Mouse (Mus musculus) hindbrain, embryonic 12.5 days (tissue): ENCODE data around the gene Gm20075. TPM values are rescaled to one million over a fixed set of nuclear protein-coding genes. Genes with fewer than 3 reads are reported as not detected.
"Not testable (repeated sequence)": the region's sequence is repeated elsewhere in the genome, so short reads cannot be mapped to it uniquely, and the experiment has no call there.

Experiments used
- ATAC-seq: fragments of 200-750 bp; cut with Nextera tagmentation; 2 replicates; pipeline ENCODE4 v1.8.0; 2017; ENCODE audit warnings: moderate TSS enrichment; ENCODE audit not compliant: low FRiP score
- H3K27ac ChIP-seq: fragments of 300-500 bp; sonication (generic); 2 replicates; pipeline ENCODE4 v1.5.1; 2016; ENCODE audit warnings: mild to moderate bottlenecking
- H3K27me3 ChIP-seq: fragments of 300-500 bp; sonication (generic); 2 replicates; pipeline ENCODE4 v1.6.1; 2016; ENCODE audit warnings: mild to moderate bottlenecking
- H3K36me3 ChIP-seq: fragments of 300-500 bp; sonication (generic); 2 replicates; pipeline ENCODE4 v1.6.1; 2016; ENCODE audit warnings: mild to moderate bottlenecking
- H3K4me1 ChIP-seq: fragments of 300-500 bp; sonication (generic); 2 replicates; pipeline ENCODE4 v1.6.1; 2016
- H3K4me2 ChIP-seq: fragments of 300-500 bp; sonication (generic); replicated peaks from 2 replicates; pipeline ENCODE4 v1.6.1; 2016; ENCODE audit warnings: mild to moderate bottlenecking
- H3K4me3 ChIP-seq: fragments of 300-500 bp; sonication (generic); 2 replicates; pipeline ENCODE4 v1.5.1; 2016; ENCODE audit warnings: mild to moderate bottlenecking
- H3K9ac ChIP-seq: fragments of 300-500 bp; sonication (generic); 2 replicates; pipeline ENCODE4 v1.6.1; 2016; ENCODE audit warnings: mild to moderate bottlenecking, moderate library complexity
- H3K9me3 ChIP-seq: fragments of 300-500 bp; sonication (generic); replicated peaks from 2 replicates; pipeline ENCODE4 v1.6.1; 2016; ENCODE audit warnings: mild to moderate bottlenecking
- WGBS: fragments of 180-500 bp; shearing (Covaris S2); methylation state at CpG from one replicate; pipeline ENCODE4 v1.1.7; 2016; 5-methylcytosine and 5-hydroxymethylcytosine counted together
- polyA plus RNA-seq: library from polyadenylated mRNA; unstranded; fragments of >200 nt; fragmentation: Nextera tagmentation; extraction: Ambion mirVana; gene quantifications from 2 replicates; pipeline ENCODE4 v1.2.1, GENCODE M21; 2016

Gene Gm20075
- polyA plus RNA-seq, result 27.6 and 32.0 TPM in 2 replicates

GRCm38 (mm10) chr13:96081276-96081675 is at the start of gene Gm20075:
Gene Gm20075, minus strand, starts transcription at chr13:96081376.
- H3K9ac ChIP-seq, H3K4me3 ChIP-seq, H3K36me3 ChIP-seq, ATAC-seq, H3K4me1 ChIP-seq, H3K27me3 ChIP-seq, H3K9me3 ChIP-seq, H3K4me2 ChIP-seq, H3K27ac ChIP-seq: not testable (repeated sequence)
- 91% methylated on average over 3 of the region's 3 CpGs for WGBS

- H3K9ac ChIP-seq, result no peak overlapping the region
- peak overlapping the region; percentile 90; the same call in 1 of the 2 replicates for H3K4me2 ChIP-seq
- no peak overlapping the region for H3K4me3 ChIP-seq
- no peaks in the 10 kb centered on the region for H3K9me3 ChIP-seq
- H3K4me1 ChIP-seq, result peaks cover 23% of the 10 kb centered on the region; the same call in 1 of the 2 replicates
- peaks cover 60% of the 10 kb centered on the region for H3K27me3 ChIP-seq
- 81% methylated on average over 3 of the region's 3 CpGs for WGBS
- H3K36me3 ChIP-seq, result no peaks in the 10 kb centered on the region
- no peak for ATAC-seq
- H3K27ac ChIP-seq, result peak overlapping the region; percentile 52; the same call in 1 of the 2 replicates
Measured at GRCm38 (mm10) chr13:96129081-96129480, 47.9 kb upstream of the Gm20075 start.

DNA sequence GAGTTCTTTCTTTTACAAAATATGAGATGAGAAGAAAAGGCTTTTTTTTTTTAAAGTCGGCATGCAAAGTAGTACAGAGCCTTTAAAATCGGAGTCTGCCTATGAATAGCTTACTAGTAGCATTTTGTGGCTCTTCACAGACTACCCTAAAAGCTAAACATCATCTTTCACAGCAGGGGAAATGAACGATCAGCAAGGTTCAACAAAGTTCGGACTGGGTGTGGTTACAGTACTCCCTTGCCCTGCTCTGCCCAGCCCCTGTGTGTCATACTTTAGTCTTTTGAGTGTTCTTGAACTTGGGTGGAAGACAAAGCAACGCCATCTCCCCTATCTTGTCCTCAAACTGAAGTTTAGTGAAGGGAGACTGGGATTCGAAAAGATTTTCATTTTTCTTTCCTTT is 45.5 kb upstream of the Gm20075 start:
- no peak for ATAC-seq
- 83% methylated on average over 6 of the region's 6 CpGs for WGBS
- H3K27me3 ChIP-seq, result peaks cover 38% of the 10 kb centered on the region
- no peak overlapping the region for H3K4me3 ChIP-seq
- H3K27ac ChIP-seq, result no peak overlapping the region
- H3K9me3 ChIP-seq, result no peaks in the 10 kb centered on the region
- H3K4me2 ChIP-seq, result no peak overlapping the region
- H3K4me1 ChIP-seq, result peaks cover 11% of the 10 kb centered on the region; the same call in 1 of the 2 replicates
- no peaks in the 10 kb centered on the region for H3K36me3 ChIP-seq
- H3K9ac ChIP-seq, result no peak overlapping the region

DNA sequence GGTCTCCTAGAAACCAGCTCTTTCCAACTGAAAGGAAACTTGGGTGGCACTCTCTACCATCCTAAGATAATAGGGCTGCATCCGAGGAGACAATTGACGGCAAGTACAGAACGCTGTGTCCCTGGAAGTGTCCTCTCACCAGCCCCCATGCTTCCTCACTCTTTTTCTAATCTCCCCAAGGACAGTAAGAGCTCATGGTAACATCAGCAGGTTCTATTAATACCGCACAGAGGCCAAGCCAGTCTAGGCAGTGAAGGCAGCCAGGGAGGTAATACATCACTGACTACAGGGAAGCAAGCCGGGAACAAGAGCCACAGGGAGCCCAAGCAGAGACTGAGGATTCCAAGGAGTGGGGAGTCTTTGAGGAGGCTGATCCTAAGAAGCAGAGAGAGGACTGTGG is 43.8 kb upstream of the Gm20075 start:
- Histone ChIP-seq H3K9ac (no peak overlapping the region), H3K27ac (no peak overlapping the region), H3K36me3 (no peaks in the 10 kb centered on the region), H3K9me3 (no peaks in the 10 kb centered on the region), H3K4me2 (no peak overlapping the region), H3K4me3 (no peak overlapping the region), H3K4me1 (0 out of 2 replicates have a peak, but pooled peaks cover under 1% of the 10 kb centered on the region), H3K27me3 (peaks cover 23% of the 10 kb centered on the region)
- no peak for ATAC-seq
- WGBS, result 64% methylated on average over 5 of the region's 5 CpGs

DNA sequence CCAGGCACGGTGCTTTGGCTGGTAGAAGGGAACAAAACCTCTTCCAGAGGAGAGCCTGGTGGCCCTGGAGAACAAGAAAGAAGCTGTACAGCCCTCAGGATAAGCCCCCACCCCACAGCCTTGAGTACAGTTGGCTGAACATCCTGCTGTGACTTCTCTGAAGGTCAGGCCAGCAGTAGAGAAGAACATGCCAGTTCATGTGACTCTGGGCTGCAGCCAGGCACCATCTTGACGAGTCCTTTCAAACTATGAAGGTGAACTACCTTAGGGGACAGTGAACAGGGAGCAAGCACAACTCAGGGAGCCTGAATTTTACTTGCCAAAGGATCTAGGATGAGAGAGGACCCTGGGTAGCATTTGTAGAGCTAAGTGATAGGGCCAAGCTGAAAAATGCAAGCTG is 31.5 kb upstream of the Gm20075 start:
- H3K9ac ChIP-seq, result no peak overlapping the region
- H3K36me3 ChIP-seq, result no peaks in the 10 kb centered on the region
- H3K4me2 ChIP-seq, result no peak overlapping the region
- H3K4me1 ChIP-seq, result no peaks in the 10 kb centered on the region
- no peak overlapping the region for H3K4me3 ChIP-seq
- WGBS, result 74% methylated on average over 2 of the region's 2 CpGs
- H3K27ac ChIP-seq, result no peak overlapping the region
- no peaks in the 10 kb centered on the region for H3K9me3 ChIP-seq
- H3K27me3 ChIP-seq, result no peaks in the 10 kb centered on the region
- ATAC-seq, result no peak

DNA sequence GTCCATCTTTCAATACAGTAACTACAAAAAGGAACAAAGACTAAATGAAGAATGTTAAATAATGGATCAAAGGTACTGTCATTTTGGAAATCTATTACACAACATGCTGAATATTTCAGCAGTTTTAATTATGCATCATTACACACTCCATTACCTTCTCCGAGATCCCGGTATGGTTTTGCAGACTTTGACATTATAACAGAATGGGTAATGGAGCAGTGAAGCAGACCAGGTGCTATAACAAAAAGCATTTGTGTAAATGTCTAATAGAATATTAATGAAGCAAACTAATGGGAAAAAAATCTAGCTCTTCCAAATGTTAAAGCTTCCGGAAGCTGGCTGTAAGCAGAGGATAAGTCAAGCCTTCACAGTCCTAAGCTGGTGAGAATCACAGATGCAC is 29.6 kb upstream of the Gm20075 start:
- Histone ChIP-seq H3K9ac (no peak overlapping the region), H3K27ac (peak overlapping the region; percentile 9; the same call in 1 of the 2 replicates), H3K4me1 (no peaks in the 10 kb centered on the region), H3K4me2 (no peak overlapping the region), H3K9me3 (no peaks in the 10 kb centered on the region), H3K4me3 (no peak overlapping the region), H3K27me3 (no peaks in the 10 kb centered on the region), H3K36me3 (no peaks in the 10 kb centered on the region)
- 0 out of 2 replicates have a peak, but pooled peaks have one; percentile 52 for ATAC-seq
- WGBS, result 43% methylated on average over 3 of the region's 3 CpGs

- no peak for ATAC-seq
- Histone ChIP-seq H3K27me3 (no peaks in the 10 kb centered on the region), H3K9me3 (no peaks in the 10 kb centered on the region), H3K9ac (no peak overlapping the region), H3K4me3 (no peak overlapping the region), H3K4me2 (no peak overlapping the region), H3K27ac (no peak overlapping the region), H3K36me3 (no peaks in the 10 kb centered on the region), H3K4me1 (no peaks in the 10 kb centered on the region)
- WGBS, result 85% methylated on average over 4 of the region's 4 CpGs
Measured at GRCm38 (mm10) chr13:96106367-96106766, 25.2 kb upstream of the Gm20075 start.

- Histone ChIP-seq H3K36me3 (no peaks in the 10 kb centered on the region), H3K4me1 (no peaks in the 10 kb centered on the region), H3K4me3 (no peak overlapping the region), H3K4me2 (no peak overlapping the region), H3K9me3 (no peaks in the 10 kb centered on the region), H3K27ac (no peak overlapping the region), H3K27me3 (no peaks in the 10 kb centered on the region), H3K9ac (no peak overlapping the region)
- WGBS, result 70% methylated on average over 4 of the region's 4 CpGs
- ATAC-seq, result no peak
Measured at GRCm38 (mm10) chr13:96090929-96091328, 9.8 kb upstream of the Gm20075 start.

DNA sequence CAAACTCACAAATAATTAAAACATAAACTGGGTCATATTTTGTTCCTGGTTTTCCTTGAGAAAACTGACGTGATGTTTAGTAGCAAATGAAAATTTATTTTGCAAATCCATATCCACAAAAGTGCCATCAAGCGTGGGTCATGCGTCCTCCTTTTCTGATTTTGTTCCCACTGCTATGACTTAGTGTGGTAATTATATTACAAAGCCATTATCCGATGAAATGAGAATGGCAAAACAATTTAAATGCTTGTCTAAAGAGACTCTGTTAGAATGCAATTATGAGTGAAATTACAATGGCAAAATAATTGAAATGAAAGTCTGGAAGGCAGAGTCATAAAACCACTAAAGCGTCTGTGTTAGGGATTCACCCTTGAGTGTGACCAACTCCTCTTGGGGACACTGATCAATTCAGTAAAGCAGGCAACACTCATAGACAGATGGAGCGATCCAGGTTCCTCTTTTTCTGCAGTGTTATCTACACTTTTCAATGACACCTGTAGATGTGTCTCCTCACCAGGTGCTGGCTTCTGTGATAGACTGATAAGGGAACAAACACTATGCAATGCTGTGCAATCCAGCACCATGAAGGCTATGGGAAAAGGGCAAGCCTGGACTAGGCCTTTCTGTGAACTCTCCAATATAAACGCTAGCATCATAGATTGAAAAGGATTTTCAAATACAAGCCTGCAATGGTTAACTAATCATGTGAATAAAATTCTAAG is 4.6 kb upstream of the Gm20075 start:
- no peaks in the 10 kb centered on the region for H3K9me3 ChIP-seq
- no peak overlapping the region for H3K4me3 ChIP-seq
- no peaks in the 10 kb centered on the region for H3K36me3 ChIP-seq
- H3K9ac ChIP-seq, result no peak overlapping the region
- H3K4me2 ChIP-seq, result no peak overlapping the region
- no peaks in the 10 kb centered on the region for H3K4me1 ChIP-seq
- no peaks in the 10 kb centered on the region for H3K27me3 ChIP-seq
- no peak overlapping the region for H3K27ac ChIP-seq
- 88% methylated on average over 7 of the region's 7 CpGs for WGBS
- no peak for ATAC-seq

DNA sequence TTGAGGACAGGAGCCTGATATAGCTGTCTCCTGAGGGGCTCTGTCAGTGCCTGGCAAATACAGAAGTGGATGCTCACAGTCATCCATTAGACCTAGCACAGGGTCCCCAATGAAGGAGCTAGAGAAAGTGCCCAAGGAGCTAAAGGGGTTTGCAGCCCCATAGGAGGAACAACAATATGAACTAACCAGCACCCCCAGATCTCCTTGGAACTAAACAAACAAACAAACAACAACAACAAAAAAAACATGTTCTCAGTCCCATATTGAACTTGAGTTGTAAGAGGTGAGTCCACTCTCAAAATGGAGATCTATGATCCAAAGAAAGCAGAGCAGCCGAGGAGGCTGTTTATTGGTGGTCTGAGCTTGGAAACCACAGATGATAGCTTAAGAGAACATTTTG is 578 bp upstream of the Gm20075 start, which contains the start of gene Gm17190:
Gene Gm17190, plus strand, starts transcription at position 301 of the 400 bp plus-strand sequence.
- H3K27ac ChIP-seq, H3K9me3 ChIP-seq, H3K27me3 ChIP-seq, ATAC-seq, H3K9ac ChIP-seq, H3K4me3 ChIP-seq, H3K36me3 ChIP-seq, H3K4me2 ChIP-seq, H3K4me1 ChIP-seq: not testable (repeated sequence)
- WGBS, result 89% methylated on average over 1 of the region's 1 CpGs

DNA sequence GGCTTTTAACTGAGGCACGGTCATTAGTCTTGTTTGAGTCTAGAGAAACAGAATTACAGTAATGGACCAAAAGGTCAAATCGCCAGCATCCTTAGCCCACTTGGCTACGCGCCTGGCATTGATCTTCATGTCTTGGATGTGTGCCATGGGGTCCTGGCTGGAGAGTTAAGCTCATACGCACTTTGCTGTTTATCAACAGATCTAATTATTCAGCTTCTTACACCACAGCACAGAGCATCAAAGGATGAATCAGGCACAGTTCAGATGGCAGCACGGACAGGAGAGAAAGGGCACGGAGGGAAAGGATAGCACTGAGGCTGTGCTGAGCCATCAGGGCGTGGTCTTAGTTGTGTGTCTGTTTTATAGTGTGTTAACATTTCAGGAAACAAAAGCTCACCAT is 7.6 kb downstream of the Gm20075 start:
- no peaks in the 10 kb centered on the region for H3K4me1 ChIP-seq
- no peak overlapping the region for H3K4me2 ChIP-seq
- ATAC-seq, result no peak
- no peaks in the 10 kb centered on the region for H3K9me3 ChIP-seq
- no peak overlapping the region for H3K27ac ChIP-seq
- H3K27me3 ChIP-seq, result no peaks in the 10 kb centered on the region
- WGBS, result 72% methylated on average over 8 of the region's 8 CpGs
- H3K9ac ChIP-seq, result no peak overlapping the region
- no peaks in the 10 kb centered on the region for H3K36me3 ChIP-seq
- H3K4me3 ChIP-seq, result no peak overlapping the region

DNA sequence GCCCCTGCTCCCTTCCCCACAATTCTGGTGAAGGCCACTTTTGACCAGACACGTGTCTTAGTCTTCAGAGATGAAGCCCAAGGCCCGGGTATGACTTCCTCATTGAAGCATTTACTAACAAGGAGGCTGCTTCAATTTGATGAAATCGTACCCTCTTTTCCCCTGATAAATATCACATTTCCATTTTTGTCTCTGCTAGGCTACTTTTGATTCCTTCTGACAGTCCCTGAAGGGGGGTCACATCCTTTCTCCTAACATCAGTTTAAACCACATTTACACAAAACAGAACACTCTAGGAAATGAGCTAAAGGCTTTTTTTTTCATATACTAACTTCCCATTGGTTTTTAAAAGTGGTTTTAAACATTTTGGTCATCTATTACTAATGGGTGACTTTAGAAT is 28.4 kb downstream of the Gm20075 start:
- ATAC-seq, result no peak
- no peak overlapping the region for H3K9ac ChIP-seq
- H3K36me3 ChIP-seq, result no peaks in the 10 kb centered on the region
- 83% methylated on average over 3 of the region's 3 CpGs for WGBS
- no peaks in the 10 kb centered on the region for H3K4me1 ChIP-seq
- H3K27me3 ChIP-seq, result no peaks in the 10 kb centered on the region
- H3K9me3 ChIP-seq, result no peaks in the 10 kb centered on the region
- no peak overlapping the region for H3K4me3 ChIP-seq
- no peak overlapping the region for H3K27ac ChIP-seq
- no peak overlapping the region for H3K4me2 ChIP-seq

GRCm38 (mm10) chr13:96045396-96045795 is 35.8 kb downstream of the Gm20075 start:
- 45% methylated on average over 5 of the region's 5 CpGs for WGBS
- H3K9me3 ChIP-seq, result no peaks in the 10 kb centered on the region
- no peaks in the 10 kb centered on the region for H3K4me1 ChIP-seq
- H3K4me3 ChIP-seq, result no peak overlapping the region
- no peak for ATAC-seq
- H3K27ac ChIP-seq, result no peak overlapping the region
- H3K36me3 ChIP-seq, result no peaks in the 10 kb centered on the region
- no peaks in the 10 kb centered on the region for H3K27me3 ChIP-seq
- no peak overlapping the region for H3K4me2 ChIP-seq
- H3K9ac ChIP-seq, result no peak overlapping the region
